Mouse (Mus musculus): ENCODE measurements around the gene Ica1. TPM values are rescaled to one million over a fixed set of nuclear protein-coding genes. Genes with fewer than 3 reads are reported as not detected.

Ica1 gene
- polyA plus RNA-seq, 1 experiment from 2014 or later, result 24.3 TPM

DNA sequence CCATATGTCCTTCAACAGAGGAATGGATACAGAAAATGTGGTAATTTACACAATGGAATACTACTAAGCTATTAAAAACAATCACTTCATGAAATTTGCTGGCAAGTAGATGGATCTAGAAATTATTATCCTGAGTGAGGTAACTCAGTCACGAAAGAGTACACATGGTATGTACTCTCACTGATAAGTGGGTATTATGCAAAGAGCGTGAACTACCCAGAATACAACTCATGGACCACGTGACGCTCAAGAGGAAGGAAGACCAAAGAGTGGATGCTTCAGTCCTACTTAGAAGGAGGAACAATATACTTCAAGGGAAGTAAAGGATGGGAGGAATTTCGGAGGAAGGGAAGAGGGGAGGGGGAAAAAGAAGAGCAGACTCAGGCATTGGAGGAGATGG, 11.6 kb downstream of the Ica1 start:
- H3K27me3 ChIP-seq (replicated peaks), result no peaks in the 10 kb centered on the region

DNA sequence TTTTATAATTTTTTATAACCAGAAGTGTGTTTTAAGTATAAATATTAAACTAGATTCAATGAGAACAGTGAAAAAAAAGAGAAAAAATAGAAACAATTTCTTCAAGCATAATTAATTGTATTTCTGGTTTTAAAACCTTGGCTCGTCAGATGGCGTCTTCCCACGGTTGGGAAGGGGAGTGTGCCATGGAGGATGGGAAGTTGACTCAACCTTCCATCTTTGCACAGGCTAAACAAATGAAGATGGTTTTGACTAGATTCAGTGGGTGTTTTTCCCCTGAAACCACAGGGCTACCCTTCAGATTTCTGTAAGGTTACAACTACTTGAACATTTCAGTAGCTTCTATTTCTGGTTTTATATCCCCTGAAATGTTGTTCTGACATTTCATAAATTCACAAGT, 12.5 kb downstream of the Ica1 start:
- H3K36me3 ChIP-seq, result no peaks in the 10 kb centered on the region
- H3K4me3 ChIP-seq, result no peak overlapping the region
- H3K4me2 ChIP-seq, result no peak overlapping the region
- no peak overlapping the region for H3K9ac ChIP-seq
- no peak overlapping the region for H3K27ac ChIP-seq (replicated peaks)
- no peak for ATAC-seq (ENCODE audit: extremely low read depth, insufficient number of reproducible peaks, low FRiP score, low TSS enrichment)
- no peaks in the 10 kb centered on the region for H3K27me3 ChIP-seq (replicated peaks)
- peaks cover 8% of the 10 kb centered on the region for H3K4me1 ChIP-seq
- H3K9me3 ChIP-seq, result no peaks in the 10 kb centered on the region
- WGBS, result 84% methylated on average over 3 of the region's 3 CpGs

More for the DNA sequence above, 11.6 kb downstream of the Ica1 start:
- no peaks in the 10 kb centered on the region for H3K9me3 ChIP-seq
- no peak overlapping the region for H3K4me2 ChIP-seq
- no peak overlapping the region for H3K9ac ChIP-seq
- WGBS, result 89% methylated on average over 5 of the region's 5 CpGs
- no peak overlapping the region for H3K4me3 ChIP-seq
- H3K27ac ChIP-seq (replicated peaks), result no peak overlapping the region
- H3K36me3 ChIP-seq, result no peaks in the 10 kb centered on the region
- H3K4me1 ChIP-seq, result peaks cover 14% of the 10 kb centered on the region
- ATAC-seq (ENCODE audit: extremely low read depth, insufficient number of reproducible peaks, low FRiP score, low TSS enrichment), result no peak

DNA sequence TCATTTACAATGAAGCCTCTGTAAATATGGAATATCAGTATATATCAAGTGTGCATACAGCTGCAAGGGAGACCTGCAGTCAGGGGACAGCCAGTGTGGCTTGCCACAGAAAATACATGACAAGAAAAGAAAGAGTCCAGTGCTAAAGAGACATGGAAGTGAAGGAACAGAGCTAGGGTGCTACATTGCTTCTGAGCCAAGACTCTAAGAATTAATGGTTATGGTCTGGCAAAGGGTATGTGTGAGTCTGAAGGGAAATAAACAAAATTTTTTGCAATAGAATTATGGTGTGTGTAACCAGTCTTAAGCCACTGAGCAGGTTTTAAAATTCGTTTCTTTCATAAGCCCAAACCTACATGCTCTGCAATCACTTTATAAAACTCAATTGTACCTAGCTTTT, 13.2 kb downstream of the Ica1 start:
- H3K27ac ChIP-seq (replicated peaks), result no peak overlapping the region
- H3K9ac ChIP-seq, result no peak overlapping the region
- H3K27me3 ChIP-seq (replicated peaks), result no peaks in the 10 kb centered on the region
- H3K4me1 ChIP-seq, result 0 out of 2 replicates have a peak, but pooled peaks cover 3% of the 10 kb centered on the region
- no peak for ATAC-seq (ENCODE audit: extremely low read depth, insufficient number of reproducible peaks, low FRiP score, low TSS enrichment)
- 76% methylated on average over 1 of the region's 1 CpGs for WGBS
- H3K4me2 ChIP-seq, result no peak overlapping the region
- no peaks in the 10 kb centered on the region for H3K9me3 ChIP-seq
- no peaks in the 10 kb centered on the region for H3K36me3 ChIP-seq
- no peak overlapping the region for H3K4me3 ChIP-seq

DNA sequence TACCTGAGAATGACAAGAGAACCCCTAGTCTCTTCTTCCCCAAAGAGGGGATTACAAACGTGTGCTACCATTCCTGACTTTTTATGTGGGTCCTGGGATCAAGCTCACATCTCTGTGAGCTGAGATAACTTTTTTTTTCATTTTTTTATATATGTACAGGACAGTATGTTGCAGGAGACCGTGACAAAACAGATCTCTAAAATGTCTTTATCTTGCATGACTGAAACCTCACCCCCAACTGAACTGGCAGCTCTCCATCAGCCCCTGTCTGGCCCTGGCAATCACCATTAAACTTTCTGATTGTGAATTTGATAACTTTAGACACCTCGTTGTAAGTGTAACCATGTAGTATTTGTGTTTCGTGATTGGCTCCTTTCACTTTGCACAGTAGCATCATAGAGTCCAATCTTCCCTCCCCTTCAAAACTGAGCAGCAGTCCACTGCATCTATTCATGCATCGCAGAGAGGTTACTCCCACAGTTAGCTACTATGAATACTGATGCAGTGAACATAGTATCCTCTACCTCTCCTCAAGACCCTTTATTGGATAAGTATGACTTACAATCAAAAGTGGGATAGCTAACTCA, 17.5 kb downstream of the Ica1 start:
- WGBS, result 66% methylated on average over 5 of the region's 5 CpGs
- no peaks in the 10 kb centered on the region for H3K9me3 ChIP-seq
- no peaks in the 10 kb centered on the region for H3K27me3 ChIP-seq (replicated peaks)
- H3K27ac ChIP-seq (replicated peaks), result no peak overlapping the region
- H3K36me3 ChIP-seq, result no peaks in the 10 kb centered on the region
- no peak overlapping the region for H3K9ac ChIP-seq
- no peak overlapping the region for H3K4me2 ChIP-seq
- ATAC-seq (ENCODE audit: extremely low read depth, insufficient number of reproducible peaks, low FRiP score, low TSS enrichment), result no peak
- no peak overlapping the region for H3K4me3 ChIP-seq
- H3K4me1 ChIP-seq, result peaks cover 12% of the 10 kb centered on the region

DNA sequence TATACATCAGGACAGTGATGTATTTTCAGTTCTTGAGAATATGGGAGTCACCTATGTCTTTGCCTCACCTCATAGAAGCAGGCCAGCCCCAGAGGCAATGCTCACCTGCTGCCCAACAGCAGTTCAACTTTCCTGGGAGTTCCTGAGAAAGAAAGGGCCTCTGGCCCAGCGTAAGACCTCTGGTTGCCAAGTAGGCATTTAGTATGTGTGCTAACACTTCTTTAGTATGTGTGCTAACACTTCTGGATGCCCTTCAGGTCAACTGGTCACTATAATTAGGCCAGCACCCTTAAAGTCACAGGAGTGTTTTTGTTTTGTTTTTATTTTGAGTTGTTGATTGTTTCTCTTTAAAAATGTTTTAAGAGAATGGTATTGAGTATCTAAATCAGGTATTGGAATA, 18.4 kb downstream of the Ica1 start:
- Histone ChIP-seq H3K36me3 (no peaks in the 10 kb centered on the region), H3K27me3 (replicated peaks) (no peaks in the 10 kb centered on the region), H3K4me2 (no peak overlapping the region), H3K9ac (no peak overlapping the region), H3K4me1 (peaks cover 18% of the 10 kb centered on the region), H3K4me3 (no peak overlapping the region), H3K9me3 (no peaks in the 10 kb centered on the region), H3K27ac (replicated peaks) (0 out of 2 replicates have a peak overlapping the region, but pooled peaks have one; percentile 8)
- WGBS, result 38% methylated on average over 1 of the region's 1 CpGs
- no peak for ATAC-seq (ENCODE audit: extremely low read depth, insufficient number of reproducible peaks, low FRiP score, low TSS enrichment)

DNA sequence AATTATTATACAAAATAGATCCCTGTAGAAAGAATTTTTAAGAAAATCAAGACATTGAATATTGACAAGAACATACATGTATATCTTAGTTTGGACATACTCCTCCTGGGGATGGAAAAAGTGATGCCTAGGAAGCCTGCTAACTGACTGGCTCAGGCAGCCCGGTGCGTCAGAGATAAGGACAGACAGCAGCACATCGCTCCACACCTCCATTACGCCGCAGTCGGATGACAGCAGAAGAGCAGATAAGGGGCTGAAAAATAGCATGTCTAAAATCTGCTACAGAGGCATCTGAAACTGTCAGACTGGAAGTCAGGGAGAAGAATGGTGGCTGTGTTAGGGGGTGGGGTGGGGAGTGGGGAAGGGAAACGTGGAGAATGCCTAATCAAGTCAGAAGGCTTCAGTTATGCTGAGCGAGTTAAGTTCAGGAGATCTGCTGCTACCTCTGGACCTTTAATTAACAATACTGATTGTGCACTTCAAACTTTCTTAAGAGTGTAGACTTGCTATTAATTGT, 22.5 kb downstream of the Ica1 start:
- Histone ChIP-seq H3K27me3 (replicated peaks) (no peaks in the 10 kb centered on the region), H3K27ac (replicated peaks) (peak overlapping the region; percentile 74; the same call in 1 of the 2 replicates), H3K4me1 (peaks cover 20% of the 10 kb centered on the region), H3K4me2 (peak overlapping the region; percentile 47), H3K4me3 (no peak overlapping the region), H3K36me3 (no peaks in the 10 kb centered on the region), H3K9ac (no peak overlapping the region), H3K9me3 (no peaks in the 10 kb centered on the region)
- 11% methylated on average over 8 of the region's 8 CpGs for WGBS
- ATAC-seq (ENCODE audit: extremely low read depth, insufficient number of reproducible peaks, low FRiP score, low TSS enrichment), result peak; percentile 68

DNA sequence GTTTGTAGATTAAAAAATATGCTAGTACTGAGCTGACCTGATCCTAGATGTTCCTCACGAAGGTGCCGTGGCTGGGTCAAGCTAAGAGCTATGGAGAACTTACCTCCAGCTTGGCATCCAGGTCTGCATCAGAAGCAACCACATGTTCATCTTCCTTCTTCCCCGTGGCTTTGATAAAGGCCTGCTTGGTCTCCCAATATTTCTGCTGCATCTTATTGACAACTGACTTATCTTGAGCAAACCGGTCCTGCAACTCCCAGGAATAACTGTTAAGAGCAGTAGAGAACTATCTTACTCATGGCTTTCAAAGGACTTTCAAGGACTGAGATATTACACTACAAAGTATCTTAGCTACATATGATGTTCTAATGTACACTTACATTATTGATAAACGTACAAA, 23.8 kb downstream of the Ica1 start:
- 82% methylated on average over 5 of the region's 5 CpGs for WGBS

DNA sequence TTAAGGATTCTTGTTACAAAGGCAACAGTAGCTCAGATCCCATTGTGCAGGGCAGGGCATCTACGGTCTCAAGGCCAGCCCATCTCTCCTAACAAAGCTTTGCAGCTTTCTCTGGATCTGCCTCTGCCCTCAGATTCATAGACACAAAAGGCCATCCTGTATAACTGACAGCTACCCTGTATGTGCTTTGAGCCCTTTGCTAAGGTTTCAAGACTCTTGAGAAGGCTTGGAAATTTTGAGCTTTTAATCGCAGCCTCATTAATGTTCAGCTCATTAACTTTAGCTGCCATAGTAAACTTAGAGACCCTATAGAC, 24.6 kb downstream of the Ica1 start:
- no peak overlapping the region for H3K9ac ChIP-seq
- peaks cover 19% of the 10 kb centered on the region for H3K4me1 ChIP-seq
- H3K36me3 ChIP-seq, result no peaks in the 10 kb centered on the region
- H3K4me3 ChIP-seq, result no peak overlapping the region
- H3K27ac ChIP-seq (replicated peaks), result no peak overlapping the region
- no peaks in the 10 kb centered on the region for H3K27me3 ChIP-seq (replicated peaks)
- no peak overlapping the region for H3K4me2 ChIP-seq
- no peak for ATAC-seq (ENCODE audit: extremely low read depth, insufficient number of reproducible peaks, low FRiP score, low TSS enrichment)
- whole genome bisulfite sequencing, result 84% methylated on average over 2 of the region's 2 CpGs
- no peaks in the 10 kb centered on the region for H3K9me3 ChIP-seq

More for the DNA sequence above, 23.8 kb downstream of the Ica1 start:
- no peak overlapping the region for H3K4me2 ChIP-seq
- no peak overlapping the region for H3K9ac ChIP-seq
- H3K4me3 ChIP-seq, result no peak overlapping the region
- H3K36me3 ChIP-seq, result no peaks in the 10 kb centered on the region
- ATAC-seq (ENCODE audit: extremely low read depth, insufficient number of reproducible peaks, low FRiP score, low TSS enrichment), result no peak
- no peaks in the 10 kb centered on the region for H3K9me3 ChIP-seq
- no peaks in the 10 kb centered on the region for H3K27me3 ChIP-seq (replicated peaks)
- H3K27ac ChIP-seq (replicated peaks), result no peak overlapping the region
- H3K4me1 ChIP-seq, result peaks cover 19% of the 10 kb centered on the region

DNA sequence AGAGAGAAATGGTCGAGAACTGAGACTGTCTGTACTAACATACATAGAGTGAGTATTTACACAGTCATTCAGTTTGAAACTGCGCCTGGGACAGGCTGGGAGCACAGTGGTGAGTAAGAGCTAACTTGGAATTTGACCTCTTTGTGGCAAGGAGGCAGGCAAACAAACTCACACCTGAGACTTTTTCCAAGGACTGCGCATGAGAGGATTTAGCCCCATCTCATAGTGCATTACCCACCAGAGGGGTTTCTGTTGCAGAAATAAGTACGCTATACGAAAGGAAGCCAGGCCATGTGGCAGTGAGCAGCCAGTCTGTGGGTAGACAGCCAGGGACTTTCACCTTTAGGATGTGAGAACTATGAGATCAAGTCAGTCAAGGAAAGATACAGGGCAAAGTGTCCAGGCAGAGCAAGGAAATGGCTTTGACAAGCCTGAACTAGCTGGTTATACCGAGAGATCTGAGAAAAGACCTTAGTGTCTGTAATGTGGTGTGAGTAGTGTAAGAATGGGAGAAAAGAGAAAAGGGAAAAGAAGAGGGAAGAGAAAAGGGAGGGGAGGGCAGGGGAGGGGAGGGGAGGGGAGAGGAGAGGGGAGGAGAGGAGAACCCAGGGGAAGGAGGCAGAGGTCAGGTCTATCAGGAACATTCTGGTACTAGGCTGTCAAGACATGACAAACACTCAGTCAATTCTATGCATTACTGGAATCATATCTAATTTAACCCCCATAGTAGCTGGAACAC, 25.1 kb downstream of the Ica1 start:
- no peak for ATAC-seq (ENCODE audit: extremely low read depth, insufficient number of reproducible peaks, low FRiP score, low TSS enrichment)
- Histone ChIP-seq H3K27me3 (replicated peaks) (no peaks in the 10 kb centered on the region), H3K36me3 (no peaks in the 10 kb centered on the region), H3K4me2 (no peak overlapping the region), H3K27ac (replicated peaks) (no peak overlapping the region), H3K9me3 (no peaks in the 10 kb centered on the region), H3K4me3 (no peak overlapping the region), H3K9ac (no peak overlapping the region), H3K4me1 (peaks cover 19% of the 10 kb centered on the region)
- WGBS, result 74% methylated on average over 6 of the region's 6 CpGs

DNA sequence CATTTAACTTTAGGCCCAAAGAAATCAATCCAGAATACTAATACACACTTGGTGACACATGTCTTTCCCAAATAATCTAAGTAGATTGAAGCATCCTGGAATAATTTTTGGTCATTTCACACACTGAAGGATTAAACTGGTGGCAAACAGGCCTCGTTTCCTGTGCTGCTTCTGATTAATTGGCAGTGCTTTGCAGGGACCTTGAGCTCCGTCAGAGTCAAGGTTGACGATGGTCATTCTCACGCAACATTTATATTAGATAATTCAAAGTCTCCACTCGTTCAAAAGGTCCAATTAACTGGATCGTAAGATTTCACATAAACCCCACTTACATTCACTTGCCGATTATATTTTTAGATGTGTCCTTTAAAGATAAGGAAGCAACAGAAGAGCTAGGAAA, 33.4 kb downstream of the Ica1 start:
- Histone ChIP-seq H3K27me3 (replicated peaks) (no peaks in the 10 kb centered on the region), H3K36me3 (peaks cover 18% of the 10 kb centered on the region), H3K4me3 (no peak overlapping the region), H3K27ac (replicated peaks) (no peak overlapping the region), H3K4me1 (peaks cover 16% of the 10 kb centered on the region), H3K9me3 (no peaks in the 10 kb centered on the region), H3K9ac (no peak overlapping the region), H3K4me2 (no peak overlapping the region)
- 70% methylated on average over 7 of the region's 7 CpGs for WGBS
- no peak for ATAC-seq (ENCODE audit: extremely low read depth, insufficient number of reproducible peaks, low FRiP score, low TSS enrichment)

DNA sequence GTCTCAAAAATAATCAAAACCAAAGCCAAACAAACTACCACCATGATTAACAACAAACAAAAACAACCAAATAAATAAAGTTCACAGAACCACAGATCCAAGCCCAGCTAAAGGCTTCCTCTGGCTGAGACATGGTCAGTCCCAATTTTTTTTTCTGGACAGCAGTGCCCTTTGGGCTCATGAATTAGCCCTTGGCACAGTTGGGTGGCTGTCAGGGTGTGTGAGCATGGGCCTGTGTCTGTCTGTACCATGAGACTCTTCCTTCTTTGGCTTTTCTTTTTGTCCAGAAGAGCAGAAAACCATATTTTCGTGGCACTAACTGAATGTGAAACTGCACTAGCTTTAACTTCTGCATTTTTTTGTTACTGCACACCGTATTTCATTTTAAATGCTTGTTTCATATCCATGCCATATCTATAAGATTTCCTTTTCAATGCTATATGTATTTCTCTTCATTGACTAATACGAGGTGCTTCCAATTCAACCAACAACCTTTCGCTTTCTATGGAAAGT, 34.0 kb downstream of the Ica1 start:
- no peaks in the 10 kb centered on the region for H3K9me3 ChIP-seq
- H3K4me1 ChIP-seq, result peaks cover 16% of the 10 kb centered on the region
- H3K27ac ChIP-seq (replicated peaks), result no peak overlapping the region
- no peak for ATAC-seq (ENCODE audit: extremely low read depth, insufficient number of reproducible peaks, low FRiP score, low TSS enrichment)
- no peak overlapping the region for H3K4me3 ChIP-seq
- WGBS, result 81% methylated on average over 4 of the region's 4 CpGs
- no peak overlapping the region for H3K4me2 ChIP-seq
- H3K9ac ChIP-seq, result no peak overlapping the region
- H3K27me3 ChIP-seq (replicated peaks), result no peaks in the 10 kb centered on the region
- H3K36me3 ChIP-seq, result peaks cover 18% of the 10 kb centered on the region

DNA sequence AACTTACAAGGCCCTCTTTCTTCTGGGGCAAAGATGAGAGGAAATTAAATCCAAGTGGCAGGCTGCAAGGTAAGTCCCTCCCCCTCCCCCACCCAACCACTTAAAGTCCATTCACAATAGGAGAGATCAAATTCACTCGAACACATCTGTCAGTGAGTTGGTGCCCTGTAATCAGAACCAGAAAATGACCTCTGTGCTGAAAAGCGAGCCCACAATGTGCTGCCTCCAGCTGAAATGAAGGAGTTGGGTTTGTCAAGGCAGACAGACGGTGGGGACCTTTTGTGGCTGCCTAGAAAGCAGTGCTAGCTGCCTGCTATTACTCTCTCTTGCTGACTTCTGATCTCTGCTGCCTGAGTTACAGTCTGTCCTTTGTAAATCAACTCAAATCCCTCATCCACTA, 35.8 kb downstream of the Ica1 start:
- no peak for ATAC-seq (ENCODE audit: extremely low read depth, insufficient number of reproducible peaks, low FRiP score, low TSS enrichment)
- Histone ChIP-seq H3K9ac (no peak overlapping the region), H3K4me2 (no peak overlapping the region), H3K4me3 (no peak overlapping the region), H3K36me3 (peaks cover 15% of the 10 kb centered on the region), H3K27me3 (replicated peaks) (no peaks in the 10 kb centered on the region), H3K27ac (replicated peaks) (no peak overlapping the region), H3K4me1 (peaks cover 16% of the 10 kb centered on the region), H3K9me3 (no peaks in the 10 kb centered on the region)
- WGBS, result 24% methylated on average over 3 of the region's 3 CpGs
